Mouse (Mus musculus): ENCODE results near the gene Rbm34. TPM values are rescaled to one million over a fixed set of nuclear protein-coding genes. Genes with fewer than 3 reads are reported as not detected.
A peak's percentile ranks its signal among the peaks of the same experiment; 100 is the strongest.

The Rbm34 gene
- polyA plus RNA-seq, 1 experiment from 2014 or later, result 31.7 TPM

DNA sequence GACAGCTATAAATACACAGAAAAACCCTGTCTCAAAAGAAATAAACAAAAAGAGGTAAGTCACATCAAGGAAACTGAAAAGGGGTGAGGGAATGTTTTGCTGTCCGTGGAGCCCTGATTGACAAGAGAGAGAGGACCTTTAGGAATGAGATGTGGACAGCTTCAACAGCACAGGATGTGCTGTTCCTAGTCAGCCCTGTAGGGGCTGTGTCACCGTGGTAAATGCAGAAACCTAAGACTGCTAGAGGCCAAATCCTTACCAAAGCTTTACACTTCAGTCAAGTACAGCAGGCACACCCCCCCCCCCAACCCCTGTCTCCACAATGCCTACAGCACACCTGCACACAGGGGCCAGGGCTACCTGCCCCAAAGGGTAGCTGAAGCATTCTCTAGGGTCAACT, 39.2 kb downstream of the Rbm34 start:
- Histone ChIP-seq H3K9ac (no peak overlapping the region), H3K4me3 (no peak overlapping the region), H3K27ac (no peak overlapping the region), H3K4me2 (no peak overlapping the region), H3K9me3 (no peaks in the 10 kb centered on the region), H3K4me1 (no peaks in the 10 kb centered on the region), H3K27me3 (no peaks in the 10 kb centered on the region), H3K36me3 (peaks cover 69% of the 10 kb centered on the region)
- ATAC-seq (ENCODE audit: insufficient number of reproducible peaks, insufficient read depth, low FRiP score, low TSS enrichment, low read depth), result no peak; the same call in 1 of the 2 replicates
- 38% methylated on average over 2 of the region's 2 CpGs for WGBS

DNA sequence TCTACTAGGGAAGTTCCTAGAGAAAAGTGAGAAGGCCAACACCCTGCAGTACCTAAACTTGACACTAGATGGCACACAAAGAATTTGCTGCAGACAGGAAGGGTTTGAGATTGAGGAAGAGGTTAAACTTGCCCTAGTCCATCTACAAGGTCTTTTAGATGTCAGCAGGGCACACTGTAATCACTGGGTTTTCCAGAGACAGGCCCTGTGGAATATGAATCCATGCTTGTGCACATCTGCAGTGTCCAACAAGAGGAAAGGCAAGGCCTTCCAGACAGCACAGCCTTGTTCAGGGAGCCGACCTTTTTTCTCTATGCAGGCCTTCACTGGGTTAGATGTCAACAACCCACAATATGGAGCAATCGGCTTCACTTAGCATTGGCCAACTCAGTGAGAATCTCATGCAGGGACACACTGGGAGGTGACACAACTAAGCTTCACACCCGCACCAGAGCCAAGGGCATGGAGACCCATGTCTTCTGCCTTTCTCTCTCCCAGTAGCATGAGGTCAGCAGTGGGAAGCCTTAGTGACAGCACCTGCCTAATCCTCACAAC, 41.2 kb downstream of the Rbm34 start:
- H3K9ac ChIP-seq, result no peak overlapping the region
- 76% methylated on average over 3 of the region's 3 CpGs for WGBS
- no peaks in the 10 kb centered on the region for H3K4me1 ChIP-seq
- no peak for ATAC-seq (ENCODE audit: insufficient number of reproducible peaks, insufficient read depth, low FRiP score, low TSS enrichment, low read depth)
- H3K27ac ChIP-seq, result no peak overlapping the region
- no peaks in the 10 kb centered on the region for H3K9me3 ChIP-seq
- no peak overlapping the region for H3K4me3 ChIP-seq
- H3K36me3 ChIP-seq, result peaks cover 60% of the 10 kb centered on the region
- H3K4me2 ChIP-seq, result no peak overlapping the region
- H3K27me3 ChIP-seq, result no peaks in the 10 kb centered on the region

DNA sequence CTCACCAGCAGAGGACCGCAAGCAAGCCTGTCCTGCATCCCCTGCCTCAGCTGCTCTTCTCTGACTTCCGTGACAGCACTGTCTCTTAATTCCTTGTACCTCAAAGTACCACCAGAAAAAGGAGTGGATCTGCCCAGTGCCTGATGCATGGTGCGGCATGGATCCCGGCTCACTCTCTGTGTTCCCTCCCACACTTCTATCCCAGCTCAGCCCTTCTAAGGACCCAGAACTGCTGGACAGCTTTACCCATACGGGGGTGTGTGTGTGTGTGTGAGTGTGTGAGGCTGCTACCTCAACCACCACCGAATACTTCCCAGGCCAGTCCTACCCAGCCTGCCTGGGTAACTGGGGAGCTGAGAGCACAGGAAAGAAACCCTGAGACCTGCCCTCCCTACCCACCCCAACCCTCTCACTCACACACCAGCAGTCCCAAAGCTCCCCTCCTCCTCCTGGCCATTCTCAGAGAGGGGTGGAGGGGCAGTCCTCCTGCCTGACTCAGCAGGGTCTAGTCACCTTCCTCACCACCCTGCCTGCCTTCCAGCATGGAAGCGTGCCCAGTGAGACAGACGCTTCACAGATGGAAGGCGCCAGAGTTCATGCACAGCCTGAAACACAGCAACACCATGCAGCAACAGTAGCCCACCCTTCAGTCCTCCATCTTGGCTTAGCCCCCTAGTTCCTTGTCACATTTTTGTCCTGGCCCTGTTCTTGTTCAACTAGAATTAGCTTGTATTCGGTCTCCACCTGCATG, 41.9 kb downstream of the Rbm34 start:
- Histone ChIP-seq H3K9me3 (no peaks in the 10 kb centered on the region), H3K4me2 (no peak overlapping the region), H3K9ac (no peak overlapping the region), H3K27me3 (no peaks in the 10 kb centered on the region), H3K27ac (no peak overlapping the region), H3K36me3 (peaks cover 55% of the 10 kb centered on the region), H3K4me3 (no peak overlapping the region), H3K4me1 (no peaks in the 10 kb centered on the region)
- WGBS, result 85% methylated on average over 10 of the region's 10 CpGs
- no peak for ATAC-seq (ENCODE audit: insufficient number of reproducible peaks, insufficient read depth, low FRiP score, low TSS enrichment, low read depth)

DNA sequence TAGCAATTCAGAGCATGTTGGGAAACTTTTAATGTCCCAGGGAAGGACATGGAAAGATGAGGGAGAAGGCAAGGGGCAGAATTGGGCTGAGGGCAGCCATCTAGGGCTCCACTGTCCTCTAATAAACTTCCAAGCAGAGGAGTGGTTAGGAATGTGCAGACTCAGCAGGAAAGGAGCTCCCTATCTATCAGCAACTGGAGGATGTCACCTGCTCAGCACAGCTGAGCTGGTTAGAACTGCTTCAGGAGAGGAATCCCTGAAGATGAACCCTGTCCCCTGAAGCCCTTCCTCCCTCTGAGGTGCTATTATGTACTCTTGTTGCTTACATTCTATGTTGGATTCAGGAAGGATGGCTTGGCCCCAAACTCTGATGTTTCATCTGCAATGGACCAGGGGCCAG, 42.8 kb downstream of the Rbm34 start:
- H3K27ac ChIP-seq, result no peak overlapping the region
- H3K4me3 ChIP-seq, result no peak overlapping the region
- H3K4me2 ChIP-seq, result no peak overlapping the region
- no peak for ATAC-seq (ENCODE audit: insufficient number of reproducible peaks, insufficient read depth, low FRiP score, low TSS enrichment, low read depth)
- no peaks in the 10 kb centered on the region for H3K4me1 ChIP-seq
- no peaks in the 10 kb centered on the region for H3K9me3 ChIP-seq
- H3K27me3 ChIP-seq, result no peaks in the 10 kb centered on the region
- H3K9ac ChIP-seq, result no peak overlapping the region
- H3K36me3 ChIP-seq, result peaks cover 46% of the 10 kb centered on the region

DNA sequence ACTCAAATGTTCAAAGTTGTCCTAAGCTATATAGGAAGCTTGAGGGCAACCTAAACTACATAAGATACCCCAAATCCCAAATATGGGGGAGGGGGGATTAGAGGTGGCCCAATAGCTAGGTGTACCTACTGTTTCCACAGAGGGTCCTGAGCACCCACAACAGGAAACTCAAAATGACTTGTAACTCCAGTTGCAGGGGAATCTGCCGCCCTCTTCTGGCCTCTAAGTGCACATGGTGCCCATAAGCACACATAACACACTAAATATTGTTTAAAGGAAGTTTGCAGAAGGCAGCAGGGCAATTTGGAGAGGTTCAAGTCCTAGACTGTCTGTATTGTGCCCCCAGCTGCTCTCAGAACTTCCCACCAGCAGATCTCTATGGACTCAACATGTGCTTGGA, 43.8 kb downstream of the Rbm34 start:
- H3K36me3 ChIP-seq, result peaks cover 37% of the 10 kb centered on the region
- ATAC-seq (ENCODE audit: insufficient number of reproducible peaks, insufficient read depth, low FRiP score, low TSS enrichment, low read depth), result no peak
- no peak overlapping the region for H3K4me2 ChIP-seq
- H3K9ac ChIP-seq, result no peak overlapping the region
- no peaks in the 10 kb centered on the region for H3K27me3 ChIP-seq
- 40% methylated on average over 1 of the region's 1 CpGs for WGBS
- H3K9me3 ChIP-seq, result no peaks in the 10 kb centered on the region
- no peaks in the 10 kb centered on the region for H3K4me1 ChIP-seq
- no peak overlapping the region for H3K4me3 ChIP-seq
- no peak overlapping the region for H3K27ac ChIP-seq

DNA sequence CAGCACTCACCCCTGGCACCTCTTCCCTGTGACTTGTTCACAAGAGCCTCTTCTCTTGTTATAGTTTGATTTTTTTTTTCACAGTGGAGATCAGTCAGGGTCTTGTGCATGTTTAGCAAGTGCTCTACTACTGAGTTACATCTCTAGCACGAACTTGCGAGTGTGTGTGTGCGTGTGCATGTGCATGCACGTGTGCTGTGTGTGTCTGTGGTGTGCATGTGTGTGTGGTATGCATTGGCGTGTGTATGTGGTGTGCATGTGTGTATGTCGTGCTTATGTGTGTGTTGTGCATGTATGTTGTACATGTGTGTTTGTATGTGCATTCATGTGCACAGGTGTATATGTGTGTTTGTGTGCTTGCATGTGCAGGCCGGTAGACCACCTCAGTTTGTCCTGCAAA, 47.9 kb downstream of the Rbm34 start:
- Histone ChIP-seq H3K9me3 (no peaks in the 10 kb centered on the region), H3K27me3 (no peaks in the 10 kb centered on the region), H3K27ac (no peak overlapping the region), H3K36me3 (peaks cover 13% of the 10 kb centered on the region), H3K4me2 (no peak overlapping the region), H3K4me1 (peaks cover 14% of the 10 kb centered on the region), H3K9ac (no peak overlapping the region), H3K4me3 (no peak overlapping the region)
- 91% methylated on average over 7 of the region's 7 CpGs for WGBS
- ATAC-seq (ENCODE audit: insufficient number of reproducible peaks, insufficient read depth, low FRiP score, low TSS enrichment, low read depth), result no peak

DNA sequence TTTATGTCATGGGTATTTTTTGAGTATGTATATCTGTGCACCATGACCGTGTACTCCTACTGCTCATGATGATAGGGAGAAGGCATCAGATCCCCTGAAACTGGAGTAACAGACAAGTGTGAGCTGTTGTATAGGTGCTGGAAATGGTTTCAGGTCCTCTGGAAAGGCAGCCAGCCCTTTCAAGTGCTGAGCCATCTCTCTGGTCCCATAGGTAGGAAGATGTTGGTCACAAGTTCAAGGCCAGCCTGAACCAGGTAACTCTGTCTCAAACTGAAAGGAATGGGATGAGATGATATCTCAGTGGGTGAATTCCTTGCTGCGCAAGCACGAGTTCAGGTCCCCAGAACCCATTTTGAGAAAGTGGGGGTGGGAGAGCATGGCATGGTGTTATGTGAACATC, 49.4 kb downstream of the Rbm34 start:
- WGBS, result 88% methylated on average over 3 of the region's 3 CpGs
- Histone ChIP-seq H3K9me3 (no peaks in the 10 kb centered on the region), H3K9ac (no peak overlapping the region), H3K36me3 (peaks cover 6% of the 10 kb centered on the region; the same call in 1 of the 2 replicates), H3K27ac (no peak overlapping the region), H3K27me3 (no peaks in the 10 kb centered on the region), H3K4me1 (peaks cover 28% of the 10 kb centered on the region), H3K4me3 (no peak overlapping the region), H3K4me2 (no peak overlapping the region)
- no peak for ATAC-seq (ENCODE audit: insufficient number of reproducible peaks, insufficient read depth, low FRiP score, low TSS enrichment, low read depth)

DNA sequence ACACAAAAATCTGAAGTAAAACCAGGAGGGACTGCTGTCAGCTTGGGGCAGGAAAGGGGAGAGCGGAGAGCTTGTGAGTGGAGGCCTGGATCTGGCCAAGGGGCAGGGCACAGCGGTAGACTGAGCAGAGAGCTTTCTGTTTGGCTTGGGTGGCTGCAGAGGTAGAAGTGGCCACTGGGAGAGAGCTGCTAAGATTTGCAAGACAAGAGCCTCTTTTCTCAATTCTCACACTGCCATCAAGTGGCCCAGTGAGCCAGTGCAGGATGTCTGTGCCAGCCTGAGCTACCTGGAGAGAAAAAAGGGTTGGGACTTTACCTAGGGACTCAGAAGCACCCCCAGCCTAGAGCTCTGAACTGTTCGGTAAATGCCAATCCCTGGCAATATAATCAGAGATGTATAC, 50.0 kb downstream of the Rbm34 start:
- Histone ChIP-seq H3K36me3 (0 out of 2 replicates have a peak, but pooled peaks cover under 1% of the 10 kb centered on the region), H3K4me1 (peaks cover 28% of the 10 kb centered on the region), H3K4me3 (no peak overlapping the region), H3K9ac (no peak overlapping the region), H3K4me2 (no peak overlapping the region), H3K9me3 (no peaks in the 10 kb centered on the region), H3K27ac (0 out of 2 replicates have a peak overlapping the region, but pooled peaks have one; percentile 22), H3K27me3 (no peaks in the 10 kb centered on the region)
- WGBS, result 20% methylated on average over 3 of the region's 3 CpGs
- peak; percentile 57; the same call in 1 of the 2 replicates for ATAC-seq (ENCODE audit: insufficient number of reproducible peaks, insufficient read depth, low FRiP score, low TSS enrichment, low read depth)

DNA sequence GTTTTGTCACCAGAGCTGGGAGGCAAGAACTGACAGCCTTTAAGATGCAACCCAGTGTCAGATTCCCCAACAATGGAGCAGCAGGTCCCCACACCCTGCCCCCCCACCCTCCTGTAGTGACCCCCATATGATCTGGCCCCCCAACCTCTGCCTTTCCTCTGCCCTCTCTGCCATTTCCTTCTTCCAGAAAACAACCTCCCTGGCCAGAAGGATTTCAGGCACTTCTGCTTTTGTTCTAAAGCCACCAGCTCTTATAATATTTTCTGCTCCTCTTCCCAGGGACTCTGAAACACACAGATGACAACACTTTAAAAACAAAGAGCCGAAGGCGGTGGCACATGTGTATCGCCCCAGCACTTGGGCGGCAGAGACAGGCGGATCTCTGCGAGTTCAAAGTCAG, 50.5 kb downstream of the Rbm34 start:
- no peak for ATAC-seq (ENCODE audit: insufficient number of reproducible peaks, insufficient read depth, low FRiP score, low TSS enrichment, low read depth)
- 79% methylated on average over 6 of the region's 6 CpGs for WGBS
- no peaks in the 10 kb centered on the region for H3K9me3 ChIP-seq
- H3K9ac ChIP-seq, result no peak overlapping the region
- no peaks in the 10 kb centered on the region for H3K36me3 ChIP-seq
- H3K27ac ChIP-seq, result 0 out of 2 replicates have a peak overlapping the region, but pooled peaks have one; percentile 22
- H3K4me3 ChIP-seq, result no peak overlapping the region
- no peak overlapping the region for H3K4me2 ChIP-seq
- H3K27me3 ChIP-seq, result no peaks in the 10 kb centered on the region
- peaks cover 28% of the 10 kb centered on the region for H3K4me1 ChIP-seq

DNA sequence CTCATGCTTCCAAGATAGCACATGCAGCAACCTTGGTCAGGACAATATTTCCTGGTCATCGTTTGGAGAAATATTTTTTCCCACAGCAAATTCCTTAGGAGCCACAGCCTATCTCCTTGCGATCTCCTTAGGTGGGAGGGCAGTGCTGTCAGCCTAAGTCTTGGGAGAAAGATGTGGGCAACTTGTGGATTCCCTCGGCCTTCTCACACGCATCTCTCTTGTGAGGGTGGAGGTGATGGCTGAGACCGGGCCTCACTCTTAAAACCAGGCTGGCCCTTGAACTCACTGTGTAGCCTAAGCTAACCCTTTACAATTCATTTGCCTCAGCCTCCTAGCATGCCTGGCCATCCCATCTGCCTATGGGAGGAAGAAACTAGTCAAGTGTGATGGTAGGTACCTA, 51.2 kb downstream of the Rbm34 start:
- Histone ChIP-seq H3K9ac (no peak overlapping the region), H3K4me1 (peaks cover 35% of the 10 kb centered on the region), H3K4me3 (no peak overlapping the region), H3K27me3 (no peaks in the 10 kb centered on the region), H3K9me3 (no peaks in the 10 kb centered on the region), H3K4me2 (no peak overlapping the region), H3K36me3 (no peaks in the 10 kb centered on the region), H3K27ac (no peak overlapping the region)
- ATAC-seq (ENCODE audit: insufficient number of reproducible peaks, insufficient read depth, low FRiP score, low TSS enrichment, low read depth), result no peak
- 90% methylated on average over 5 of the region's 5 CpGs for WGBS

DNA sequence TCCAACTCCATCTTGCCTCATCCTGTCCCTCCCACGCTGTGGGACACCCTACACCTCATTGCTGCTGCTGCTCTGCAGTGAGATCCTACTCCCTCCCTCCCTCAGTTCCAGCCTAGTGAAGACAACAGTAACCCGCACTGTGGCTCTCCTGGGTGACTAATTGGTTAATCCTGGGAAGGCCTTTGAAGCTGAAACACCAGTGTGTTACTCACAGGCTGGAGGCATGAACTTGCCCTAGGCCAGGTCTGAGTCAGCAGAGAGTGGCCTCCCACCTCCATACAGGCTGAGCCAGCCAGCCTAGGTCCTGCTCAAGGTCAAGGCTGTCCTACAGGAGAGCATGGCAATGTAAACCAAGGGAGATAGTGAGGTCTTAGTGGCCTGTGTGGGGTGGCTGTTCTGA, 51.6 kb downstream of the Rbm34 start:
- H3K9me3 ChIP-seq, result no peaks in the 10 kb centered on the region
- H3K27ac ChIP-seq, result no peak overlapping the region
- no peaks in the 10 kb centered on the region for H3K36me3 ChIP-seq
- H3K4me1 ChIP-seq, result peaks cover 39% of the 10 kb centered on the region
- no peak for ATAC-seq (ENCODE audit: insufficient number of reproducible peaks, insufficient read depth, low FRiP score, low TSS enrichment, low read depth)
- no peak overlapping the region for H3K4me3 ChIP-seq
- 43% methylated on average over 2 of the region's 2 CpGs for WGBS
- H3K4me2 ChIP-seq, result no peak overlapping the region
- H3K9ac ChIP-seq, result no peak overlapping the region
- H3K27me3 ChIP-seq, result no peaks in the 10 kb centered on the region

DNA sequence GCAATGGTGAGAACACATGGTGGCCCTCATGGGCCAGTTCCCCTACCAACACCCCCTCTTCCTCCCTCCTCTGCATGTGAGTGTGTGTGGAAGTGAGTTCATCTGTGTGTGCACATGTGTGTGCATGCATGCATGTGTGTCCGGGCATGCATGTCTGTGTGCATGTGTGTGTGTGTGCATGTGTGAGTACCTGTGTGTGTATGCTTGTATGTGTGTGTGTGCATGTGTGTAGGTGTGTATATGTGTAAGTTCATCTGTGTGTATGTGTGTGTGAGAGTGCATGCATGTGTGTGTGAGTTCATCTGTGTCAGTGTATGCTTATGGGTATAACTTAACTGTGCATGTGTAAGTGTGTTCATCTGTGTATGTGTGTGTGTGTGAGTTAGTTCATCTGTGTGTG, 52.5 kb downstream of the Rbm34 start:
- ATAC-seq (ENCODE audit: insufficient number of reproducible peaks, insufficient read depth, low FRiP score, low TSS enrichment, low read depth), result no peak
- Histone ChIP-seq H3K4me1 (peaks cover 45% of the 10 kb centered on the region), H3K27me3 (no peaks in the 10 kb centered on the region), H3K36me3 (no peaks in the 10 kb centered on the region), H3K9ac (no peak overlapping the region), H3K9me3 (no peaks in the 10 kb centered on the region), H3K4me3 (no peak overlapping the region), H3K4me2 (no peak overlapping the region), H3K27ac (no peak overlapping the region)
- 100% methylated on average over 1 of the region's 1 CpGs for WGBS
